Mouse (Mus musculus): Measurements from ENCODE around the gene Kcng4. TPM values are rescaled to one million over a fixed set of nuclear protein-coding genes. Genes with fewer than 3 reads are reported as not detected.

Gene Kcng4
- total and polyA plus RNA-seq, 2 experiments from 2014 or later, result 0.90 to 1.5 TPM

GRCm38 (mm10) chr8:119623744-119624143, 11.7 kb downstream of the Kcng4 start:
- H3K36me3 ChIP-seq (ENCODE audit: insufficient read depth), result no peaks in the 10 kb centered on the region
- no peak overlapping the region for H3K27ac ChIP-seq (ENCODE audit: low read depth, low read length)
- no peak overlapping the region for H3K9ac ChIP-seq
- WGBS, result 93% methylated on average over 1 of the region's 1 CpGs
- H3K4me1 ChIP-seq (ENCODE audit: insufficient read depth), result no peaks in the 10 kb centered on the region
- H3K4me2 ChIP-seq (ENCODE audit: low read depth), result no peak overlapping the region
- H3K27me3 ChIP-seq (ENCODE audit: insufficient read depth, low read length), result no peaks in the 10 kb centered on the region
- ATAC-seq (no peak), DNase-seq (no peak)
- H3K9me3 ChIP-seq (ENCODE audit: low read length), result no peaks in the 10 kb centered on the region
- no peak for TF ChIP-seq CTCF (IDR thresholded peaks at IDR 0.05; ENCODE audit: low read depth)
- no peak overlapping the region for H3K4me3 ChIP-seq (ENCODE audit: low read depth, low read length)

GRCm38 (mm10) chr8:119623061-119623460, 12.4 kb downstream of the Kcng4 start:
- Histone ChIP-seq H3K4me3 (ENCODE audit: low read depth, low read length) (no peak overlapping the region), H3K36me3 (ENCODE audit: insufficient read depth) (no peaks in the 10 kb centered on the region), H3K4me1 (ENCODE audit: insufficient read depth) (no peaks in the 10 kb centered on the region), H3K27me3 (ENCODE audit: insufficient read depth, low read length) (no peaks in the 10 kb centered on the region), H3K4me2 (ENCODE audit: low read depth) (no peak overlapping the region), H3K9ac (no peak overlapping the region), H3K27ac (ENCODE audit: low read depth, low read length) (no peak overlapping the region), H3K9me3 (ENCODE audit: low read length) (no peaks in the 10 kb centered on the region)
- ATAC-seq (no peak), DNase-seq (no peak)
- WGBS, result 88% methylated on average over 8 of the region's 8 CpGs
- TF ChIP-seq CTCF (IDR thresholded peaks at IDR 0.05; ENCODE audit: low read depth), result no peak

GRCm38 (mm10) chr8:119622555-119622954, 12.9 kb downstream of the Kcng4 start:
- Histone ChIP-seq H3K9ac (no peak overlapping the region), H3K4me1 (ENCODE audit: insufficient read depth) (no peaks in the 10 kb centered on the region), H3K4me2 (ENCODE audit: low read depth) (no peak overlapping the region), H3K36me3 (ENCODE audit: insufficient read depth) (no peaks in the 10 kb centered on the region), H3K9me3 (ENCODE audit: low read length) (no peaks in the 10 kb centered on the region), H3K27me3 (ENCODE audit: insufficient read depth, low read length) (no peaks in the 10 kb centered on the region), H3K4me3 (ENCODE audit: low read depth, low read length) (no peak overlapping the region), H3K27ac (ENCODE audit: low read depth, low read length) (no peak overlapping the region)
- no peak for TF ChIP-seq CTCF (IDR thresholded peaks at IDR 0.05; ENCODE audit: low read depth)
- no peak for ATAC-seq
- 59% methylated on average over 4 of the region's 4 CpGs for WGBS
- DNase-seq, result no peak

- Histone ChIP-seq H3K4me1 (ENCODE audit: insufficient read depth) (no peaks in the 10 kb centered on the region), H3K9ac (no peak overlapping the region), H3K4me3 (ENCODE audit: low read depth, low read length) (no peak overlapping the region), H3K4me2 (ENCODE audit: low read depth) (no peak overlapping the region), H3K9me3 (ENCODE audit: low read length) (no peaks in the 10 kb centered on the region), H3K36me3 (ENCODE audit: insufficient read depth) (no peaks in the 10 kb centered on the region), H3K27me3 (ENCODE audit: insufficient read depth, low read length) (no peaks in the 10 kb centered on the region), H3K27ac (ENCODE audit: low read depth, low read length) (no peak overlapping the region)
- WGBS, result 85% methylated on average over 14 of the region's 14 CpGs
- DNase-seq, result no peak
- TF ChIP-seq CTCF (IDR thresholded peaks at IDR 0.05; ENCODE audit: low read depth), result no peak
- ATAC-seq, result no peak
Observed at GRCm38 (mm10) chr8:119620848-119621465, 14.5 kb downstream of the Kcng4 start.

GRCm38 (mm10) chr8:119620116-119620840, 15.2 kb downstream of the Kcng4 start:
- no peak for TF ChIP-seq CTCF (IDR thresholded peaks at IDR 0.05; ENCODE audit: low read depth)
- Histone ChIP-seq H3K9ac (no peak overlapping the region), H3K4me3 (ENCODE audit: low read depth, low read length) (no peak overlapping the region), H3K36me3 (ENCODE audit: insufficient read depth) (no peaks in the 10 kb centered on the region), H3K27me3 (ENCODE audit: insufficient read depth, low read length) (no peaks in the 10 kb centered on the region), H3K27ac (ENCODE audit: low read depth, low read length) (no peak overlapping the region), H3K9me3 (ENCODE audit: low read length) (no peaks in the 10 kb centered on the region), H3K4me2 (ENCODE audit: low read depth) (no peak overlapping the region), H3K4me1 (ENCODE audit: insufficient read depth) (no peaks in the 10 kb centered on the region)
- no peak for ATAC-seq
- DNase-seq, result no peak
- WGBS, result 75% methylated on average over 6 of the region's 6 CpGs

GRCm38 (mm10) chr8:119618887-119619286, 16.6 kb downstream of the Kcng4 start:
- Histone ChIP-seq H3K4me2 (ENCODE audit: low read depth) (no peak overlapping the region), H3K9ac (no peak overlapping the region), H3K27me3 (ENCODE audit: insufficient read depth, low read length) (no peaks in the 10 kb centered on the region), H3K27ac (ENCODE audit: low read depth, low read length) (no peak overlapping the region), H3K4me1 (ENCODE audit: insufficient read depth) (no peaks in the 10 kb centered on the region), H3K36me3 (ENCODE audit: insufficient read depth) (no peaks in the 10 kb centered on the region), H3K4me3 (ENCODE audit: low read depth, low read length) (no peak overlapping the region), H3K9me3 (ENCODE audit: low read length) (no peaks in the 10 kb centered on the region)
- no peak for TF ChIP-seq CTCF (IDR thresholded peaks at IDR 0.05; ENCODE audit: low read depth)
- ATAC-seq, result no peak
- 65% methylated on average over 5 of the region's 5 CpGs for WGBS
- no peak for DNase-seq

GRCm38 (mm10) chr8:119617586-119617985, 17.9 kb downstream of the Kcng4 start:
- no peaks in the 10 kb centered on the region for H3K36me3 ChIP-seq (ENCODE audit: insufficient read depth)
- H3K4me2 ChIP-seq (ENCODE audit: low read depth), result no peak overlapping the region
- H3K9ac ChIP-seq, result no peak overlapping the region
- no peaks in the 10 kb centered on the region for H3K27me3 ChIP-seq (ENCODE audit: insufficient read depth, low read length)
- no peak overlapping the region for H3K4me3 ChIP-seq (ENCODE audit: low read depth, low read length)
- TF ChIP-seq CTCF (IDR thresholded peaks at IDR 0.05; ENCODE audit: low read depth), result no peak
- no peaks in the 10 kb centered on the region for H3K9me3 ChIP-seq (ENCODE audit: low read length)
- 89% methylated on average over 5 of the region's 5 CpGs for WGBS
- no peak overlapping the region for H3K27ac ChIP-seq (ENCODE audit: low read depth, low read length)
- H3K4me1 ChIP-seq (ENCODE audit: insufficient read depth), result no peaks in the 10 kb centered on the region
- DNase-seq (no peak), ATAC-seq (no peak)

All from forebrain, postnatal 0 days (tissue).